Mouse (Mus musculus) brain, adult 2 months (tissue): ENCODE data around the gene Retreg1.
A peak's percentile ranks its signal among the peaks of the same experiment; 100 is the strongest.

Experiments used
- DNase-seq: peaks from one replicate; pipeline ENCODE4 v3.0.0; 2011; ENCODE audit warnings: low read depth, low spot score

Retreg1 gene

GRCm38 (mm10) chr15:25880192-25880591 is 37.2 kb downstream of the Retreg1 start:
- no peak for DNase-seq

GRCm38 (mm10) chr15:25882002-25882401 is 39.0 kb downstream of the Retreg1 start:
- DNase-seq, result no peak

- no peak for DNase-seq
These were observed 41.5 kb downstream of the Retreg1 start for GRCm38 (mm10) chr15:25884416-25884958.

- DNase-seq, result peak; percentile 35
These were observed 43.6 kb downstream of the Retreg1 start for GRCm38 (mm10) chr15:25886581-25887011.

GRCm38 (mm10) chr15:25889927-25890326 is 46.9 kb downstream of the Retreg1 start:
- no peak for DNase-seq

- DNase-seq, result peak; percentile 50
These were observed 48.6 kb downstream of the Retreg1 start for GRCm38 (mm10) chr15:25891556-25891955.

- peak; percentile 77 for DNase-seq
These were observed 50.3 kb downstream of the Retreg1 start for GRCm38 (mm10) chr15:25893327-25893726.

- DNase-seq, result no peak
These were observed 53.8 kb downstream of the Retreg1 start for GRCm38 (mm10) chr15:25896783-25897182.

GRCm38 (mm10) chr15:25897617-25898016 is 54.6 kb downstream of the Retreg1 start:
- peak; percentile 32 for DNase-seq

GRCm38 (mm10) chr15:25899021-25899420 is 56.0 kb downstream of the Retreg1 start:
- peak; percentile 90 for DNase-seq

GRCm38 (mm10) chr15:25900540-25900939 is 57.6 kb downstream of the Retreg1 start:
- DNase-seq, result peak; percentile 68

GRCm38 (mm10) chr15:25902931-25903615 is 60.1 kb downstream of the Retreg1 start:
- DNase-seq, result no peak

- DNase-seq, result peak; percentile 57
These were observed 61.5 kb downstream of the Retreg1 start for GRCm38 (mm10) chr15:25904435-25905021.

GRCm38 (mm10) chr15:25909783-25910494 is 67.0 kb downstream of the Retreg1 start:
- peak; percentile 57 for DNase-seq

- no peak for DNase-seq
These were observed 67.5 kb downstream of the Retreg1 start for GRCm38 (mm10) chr15:25910495-25910865.

GRCm38 (mm10) chr15:25910924-25911323 is 67.9 kb downstream of the Retreg1 start:
- no peak for DNase-seq

GRCm38 (mm10) chr15:25912911-25913310 is 69.9 kb downstream of the Retreg1 start:
- DNase-seq, result no peak

- DNase-seq, result no peak
These were observed 70.7 kb downstream of the Retreg1 start for GRCm38 (mm10) chr15:25913659-25914058.

- DNase-seq, result no peak
These were observed 71.2 kb downstream of the Retreg1 start for GRCm38 (mm10) chr15:25914160-25914559.

- peak; percentile 50 for DNase-seq
These were observed 72.0 kb downstream of the Retreg1 start for GRCm38 (mm10) chr15:25915013-25915412.

- peak; percentile 40 for DNase-seq
These were observed 72.7 kb downstream of the Retreg1 start for GRCm38 (mm10) chr15:25915574-25916205.

- peak; percentile 59 for DNase-seq
These were observed 73.3 kb downstream of the Retreg1 start for GRCm38 (mm10) chr15:25916252-25916651.
